Mouse (Mus musculus): ENCODE results near the gene Erich3. TPM values are rescaled to one million over a fixed set of nuclear protein-coding genes. Genes with fewer than 3 reads are reported as not detected.

Erich3 gene
- polyA plus RNA-seq, 1 experiment: 0.35 TPM

DNA sequence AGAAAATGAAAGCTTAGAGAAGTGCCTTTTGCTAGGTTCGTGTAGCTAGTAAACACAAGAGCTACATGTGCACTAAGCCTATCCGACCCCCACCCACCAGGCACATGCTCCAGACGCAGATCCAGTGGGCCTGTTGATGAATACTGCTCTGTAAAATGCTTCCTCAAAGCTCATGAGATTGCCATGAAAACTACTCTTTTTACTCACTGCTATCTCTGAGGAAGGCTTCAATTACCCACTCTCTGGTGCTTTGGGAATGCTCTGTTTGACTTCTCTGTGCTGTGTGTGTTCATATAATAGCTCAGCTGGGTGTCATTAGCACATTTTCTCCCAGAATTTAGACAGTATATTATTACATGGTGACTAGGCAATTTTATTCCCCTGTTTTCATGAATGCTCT is 94.4 kb downstream of the Erich3 start:
- TF ChIP-seq POLR2A (IDR thresholded peaks at IDR 0.05; ENCODE audit: low read depth, low read length) (no peak), CTCF (IDR thresholded peaks at IDR 0.05; ENCODE audit: borderline replicate concordance, insufficient read depth, low read length) (no peak)
- Histone ChIP-seq H3K27ac (ENCODE audit: insufficient read depth, low read length) (no peak overlapping the region), H3K4me3 (ENCODE audit: insufficient read depth, low read length) (no peak overlapping the region), H3K4me1 (ENCODE audit: control insufficient read depth, insufficient read depth, low read length) (no peaks in the 10 kb centered on the region)

GRCm38 (mm10) chr3:154761108-154761507 is 97.4 kb downstream of the Erich3 start:
- no peak overlapping the region for H3K4me3 ChIP-seq (ENCODE audit: insufficient read depth, low read length)
- no peaks in the 10 kb centered on the region for H3K4me1 ChIP-seq (ENCODE audit: control insufficient read depth, insufficient read depth, low read length)
- TF ChIP-seq POLR2A (IDR thresholded peaks at IDR 0.05; ENCODE audit: low read depth, low read length): no peak
- no peak for TF ChIP-seq CTCF (IDR thresholded peaks at IDR 0.05; ENCODE audit: borderline replicate concordance, insufficient read depth, low read length)
- H3K27ac ChIP-seq (ENCODE audit: insufficient read depth, low read length): no peak overlapping the region

- no peaks in the 10 kb centered on the region for H3K4me1 ChIP-seq (ENCODE audit: control insufficient read depth, insufficient read depth, low read length)
- no peak overlapping the region for H3K4me3 ChIP-seq (ENCODE audit: insufficient read depth, low read length)
- TF ChIP-seq POLR2A (IDR thresholded peaks at IDR 0.05; ENCODE audit: low read depth, low read length): no peak
- TF ChIP-seq CTCF (IDR thresholded peaks at IDR 0.05; ENCODE audit: borderline replicate concordance, insufficient read depth, low read length): no peak
- no peak overlapping the region for H3K27ac ChIP-seq (ENCODE audit: insufficient read depth, low read length)
Observed at GRCm38 (mm10) chr3:154763374-154763773, 99.7 kb downstream of the Erich3 start.

- H3K4me3 ChIP-seq (ENCODE audit: insufficient read depth, low read length): no peak overlapping the region
- no peaks in the 10 kb centered on the region for H3K4me1 ChIP-seq (ENCODE audit: control insufficient read depth, insufficient read depth, low read length)
- TF ChIP-seq CTCF (IDR thresholded peaks at IDR 0.05; ENCODE audit: borderline replicate concordance, insufficient read depth, low read length) (no peak), POLR2A (IDR thresholded peaks at IDR 0.05; ENCODE audit: low read depth, low read length) (no peak)
- H3K27ac ChIP-seq (ENCODE audit: insufficient read depth, low read length): no peak overlapping the region
Observed at GRCm38 (mm10) chr3:154764115-154764514, 100.5 kb downstream of the Erich3 start.

- H3K4me3 ChIP-seq (ENCODE audit: insufficient read depth, low read length): no peak overlapping the region
- no peaks in the 10 kb centered on the region for H3K4me1 ChIP-seq (ENCODE audit: control insufficient read depth, insufficient read depth, low read length)
- TF ChIP-seq CTCF (IDR thresholded peaks at IDR 0.05; ENCODE audit: borderline replicate concordance, insufficient read depth, low read length): no peak
- TF ChIP-seq POLR2A (IDR thresholded peaks at IDR 0.05; ENCODE audit: low read depth, low read length): no peak
- no peak overlapping the region for H3K27ac ChIP-seq (ENCODE audit: insufficient read depth, low read length)
Observed at GRCm38 (mm10) chr3:154766321-154766720, 102.7 kb downstream of the Erich3 start.

- TF ChIP-seq CTCF (IDR thresholded peaks at IDR 0.05; ENCODE audit: borderline replicate concordance, insufficient read depth, low read length): no peak
- no peak for TF ChIP-seq POLR2A (IDR thresholded peaks at IDR 0.05; ENCODE audit: low read depth, low read length)
- Histone ChIP-seq H3K4me3 (ENCODE audit: insufficient read depth, low read length) (no peak overlapping the region), H3K27ac (ENCODE audit: insufficient read depth, low read length) (no peak overlapping the region), H3K4me1 (ENCODE audit: control insufficient read depth, insufficient read depth, low read length) (no peaks in the 10 kb centered on the region)
Observed at GRCm38 (mm10) chr3:154771651-154772050, 108.0 kb downstream of the Erich3 start.

DNA sequence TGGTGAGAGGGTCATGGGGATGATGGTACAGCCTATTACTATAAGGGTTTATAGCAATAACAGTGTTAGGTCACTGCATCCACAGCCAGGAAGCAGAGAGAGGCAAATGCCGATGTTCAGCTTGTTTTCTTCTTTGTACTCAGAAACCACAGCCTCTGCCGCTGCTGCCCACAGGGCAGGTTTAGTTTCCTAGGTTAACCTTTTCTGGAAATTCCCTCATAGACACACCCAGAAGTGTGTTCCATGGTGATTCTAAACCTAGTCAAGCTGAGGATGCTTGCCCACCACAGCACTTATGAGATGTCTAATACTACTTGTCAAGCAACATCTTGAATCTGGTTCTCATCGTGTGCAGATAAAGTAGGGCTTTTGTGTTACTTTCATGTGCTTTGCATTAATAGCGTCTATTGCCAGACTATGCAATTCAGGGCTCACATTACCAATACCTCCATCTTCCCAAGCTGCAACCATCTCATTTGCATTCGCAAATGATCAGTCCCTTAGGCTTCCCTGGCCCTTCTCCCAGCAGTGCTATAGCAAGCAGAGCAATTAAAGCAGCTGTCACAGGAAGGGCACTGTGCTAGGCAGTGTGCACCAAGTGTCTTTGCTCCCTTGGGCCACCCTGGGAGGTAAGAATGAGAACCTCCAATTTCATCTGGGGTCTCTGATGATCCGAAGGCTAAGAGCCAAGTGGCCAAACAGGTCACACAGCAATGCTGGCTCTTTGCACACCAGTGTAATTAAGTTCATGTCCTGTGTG is 115.4 kb downstream of the Erich3 start:
- TF ChIP-seq CTCF (IDR thresholded peaks at IDR 0.05; ENCODE audit: borderline replicate concordance, insufficient read depth, low read length) (no peak), POLR2A (IDR thresholded peaks at IDR 0.05; ENCODE audit: low read depth, low read length) (no peak)
- no peak overlapping the region for H3K27ac ChIP-seq (ENCODE audit: insufficient read depth, low read length)
- no peak overlapping the region for H3K4me3 ChIP-seq (ENCODE audit: insufficient read depth, low read length)
- no peaks in the 10 kb centered on the region for H3K4me1 ChIP-seq (ENCODE audit: control insufficient read depth, insufficient read depth, low read length)

DNA sequence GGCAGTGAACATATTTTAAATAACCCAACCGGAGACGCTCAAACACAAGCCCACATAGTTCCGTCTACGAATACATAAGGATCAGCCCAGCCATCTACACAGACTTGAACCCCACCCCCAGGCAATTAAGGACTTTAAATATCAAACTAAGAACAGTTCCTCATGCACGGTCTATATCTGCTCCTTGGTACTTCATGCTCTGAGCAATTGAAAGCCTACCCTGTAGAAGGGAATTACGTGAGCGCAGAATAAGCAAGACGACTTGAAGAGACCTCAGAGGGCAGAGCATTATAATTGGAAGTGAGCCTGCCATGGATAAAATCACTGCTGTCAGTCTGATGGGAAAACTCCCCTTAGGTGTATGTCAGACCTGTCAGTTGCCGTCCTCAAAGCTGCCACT is 122.7 kb downstream of the Erich3 start:
- no peaks in the 10 kb centered on the region for H3K4me1 ChIP-seq (ENCODE audit: control insufficient read depth, insufficient read depth, low read length)
- no peak overlapping the region for H3K4me3 ChIP-seq (ENCODE audit: insufficient read depth, low read length)
- no peak overlapping the region for H3K27ac ChIP-seq (ENCODE audit: insufficient read depth, low read length)
- no peak for TF ChIP-seq POLR2A (IDR thresholded peaks at IDR 0.05; ENCODE audit: low read depth, low read length)

- Histone ChIP-seq H3K4me1 (ENCODE audit: control insufficient read depth, insufficient read depth, low read length) (no peaks in the 10 kb centered on the region), H3K27ac (ENCODE audit: insufficient read depth, low read length) (no peak overlapping the region)
- TF ChIP-seq CTCF (IDR thresholded peaks at IDR 0.05; ENCODE audit: borderline replicate concordance, insufficient read depth, low read length) (no peak), POLR2A (IDR thresholded peaks at IDR 0.05; ENCODE audit: low read depth, low read length) (no peak)
Observed at GRCm38 (mm10) chr3:154787611-154788010, 124.0 kb downstream of the Erich3 start.

DNA sequence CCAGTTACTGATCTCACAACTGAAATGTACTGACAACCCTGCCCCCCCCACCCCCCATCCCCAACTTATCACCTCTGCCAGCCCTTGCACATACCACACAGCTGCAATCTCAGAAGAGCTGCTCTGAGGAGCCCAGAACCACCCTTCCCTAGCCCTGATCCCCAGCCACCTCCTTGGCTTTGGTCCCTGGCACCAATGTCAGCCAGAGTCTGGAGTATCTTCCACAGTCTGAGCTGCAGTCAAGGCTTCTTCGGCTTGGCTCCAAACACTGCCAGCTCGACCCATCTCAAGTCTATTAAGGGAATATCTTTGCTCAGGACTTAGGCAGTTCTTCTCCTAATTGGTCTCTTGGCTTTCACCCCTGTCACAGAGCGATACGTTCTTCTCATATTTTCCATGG is 129.9 kb downstream of the Erich3 start:
- no peak for TF ChIP-seq POLR2A (IDR thresholded peaks at IDR 0.05; ENCODE audit: low read depth, low read length)
- no peak for TF ChIP-seq CTCF (IDR thresholded peaks at IDR 0.05; ENCODE audit: borderline replicate concordance, insufficient read depth, low read length)
- no peak overlapping the region for H3K27ac ChIP-seq (ENCODE audit: insufficient read depth, low read length)
- H3K4me3 ChIP-seq (ENCODE audit: insufficient read depth, low read length): no peak overlapping the region
- peaks cover 2% of the 10 kb centered on the region; the same call in 1 of the 2 replicates for H3K4me1 ChIP-seq (ENCODE audit: control insufficient read depth, insufficient read depth, low read length)

More at GRCm38 (mm10) chr3:154787611-154788010, 124.0 kb downstream of the Erich3 start:
- no peak overlapping the region for H3K4me3 ChIP-seq (ENCODE audit: insufficient read depth, low read length)
